Mouse (Mus musculus): ENCODE measurements around the gene Gm37240. TPM values are rescaled to one million over a fixed set of nuclear protein-coding genes. Genes with fewer than 3 reads are reported as not detected.

Gm37240 gene
- polyA plus RNA-seq, 1 experiment from 2014 or later = 0.93 TPM

DNA sequence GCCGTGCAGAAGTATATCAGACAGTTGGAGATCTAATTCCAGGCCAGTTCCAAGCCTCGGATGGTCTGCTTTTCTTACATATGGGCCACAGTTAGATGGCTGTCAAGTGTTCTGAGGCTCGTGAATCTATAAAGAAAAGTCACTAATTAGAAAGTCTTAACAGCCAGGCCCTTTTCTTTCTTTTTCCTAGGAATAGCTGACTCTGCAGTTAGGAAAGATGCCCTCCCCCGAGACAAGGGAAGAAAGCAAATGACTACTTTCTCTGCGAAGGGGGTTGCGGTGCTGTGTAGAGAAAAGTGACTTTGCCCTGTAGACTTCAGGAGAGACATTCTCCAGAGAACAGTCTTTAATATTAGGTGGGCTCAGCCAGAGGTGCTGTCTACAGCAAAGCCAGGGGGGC lies 399.9 kb downstream of the Gm37240 start:
- H3K4me2 ChIP-seq (ENCODE audit: low read length) = no peak overlapping the region
- no peaks in the 10 kb centered on the region for H3K27me3 ChIP-seq (replicated peaks; ENCODE audit: control insufficient read depth, insufficient read depth, low read length)
- H3K4me3 ChIP-seq (ENCODE audit: low read length) = no peak overlapping the region
- H3K36me3 ChIP-seq (ENCODE audit: control insufficient read depth, insufficient read depth, low read length) = no peaks in the 10 kb centered on the region
- no peak overlapping the region for H3K9ac ChIP-seq (ENCODE audit: low read depth, low read length)
- 74% methylated on average over 6 of the region's 6 CpGs for WGBS
- no peaks in the 10 kb centered on the region for H3K4me1 ChIP-seq (ENCODE audit: control insufficient read depth, insufficient read depth, low read depth, low read length)
- no peak for ATAC-seq
- no peak overlapping the region for H3K27ac ChIP-seq (ENCODE audit: low read depth, low read length)
- no peaks in the 10 kb centered on the region for H3K9me3 ChIP-seq (ENCODE audit: control insufficient read depth, low read length)

DNA sequence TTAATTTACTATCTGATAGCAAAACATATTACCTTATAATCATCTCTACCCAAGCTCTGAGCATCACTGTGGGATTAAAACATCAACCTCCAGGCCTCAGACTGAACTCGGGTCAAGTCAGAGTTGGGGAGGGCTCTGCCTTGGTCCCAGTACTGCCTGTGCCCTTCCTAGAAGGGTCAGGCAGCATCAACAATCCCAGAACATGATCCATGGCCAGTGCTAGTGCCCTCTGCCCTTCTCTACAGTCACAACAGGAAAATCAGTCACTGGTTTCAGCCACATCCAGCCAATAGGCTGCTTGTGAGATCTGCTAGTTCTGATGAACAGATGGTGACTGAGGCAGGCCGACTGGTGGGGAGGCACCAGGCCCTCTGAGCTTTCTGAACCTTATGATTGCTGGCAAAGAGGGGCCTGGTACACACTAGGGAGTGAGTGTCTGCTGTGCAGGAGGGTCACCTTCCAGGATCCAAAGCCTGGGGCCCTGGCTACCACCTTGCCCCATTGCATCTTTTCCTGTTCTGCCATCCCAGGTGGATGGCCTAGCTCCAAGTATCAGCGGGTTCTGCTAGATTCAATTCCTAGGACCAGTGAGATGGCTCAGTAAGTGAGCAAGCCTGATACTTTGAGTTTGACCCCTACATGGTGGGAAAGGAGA lies 401.7 kb downstream of the Gm37240 start:
- Histone ChIP-seq H3K4me3 (ENCODE audit: low read length) (no peak overlapping the region), H3K4me2 (ENCODE audit: low read length) (no peak overlapping the region), H3K27me3 (replicated peaks; ENCODE audit: control insufficient read depth, insufficient read depth, low read length) (no peaks in the 10 kb centered on the region), H3K9ac (ENCODE audit: low read depth, low read length) (no peak overlapping the region), H3K36me3 (ENCODE audit: control insufficient read depth, insufficient read depth, low read length) (no peaks in the 10 kb centered on the region), H3K9me3 (ENCODE audit: control insufficient read depth, low read length) (no peaks in the 10 kb centered on the region), H3K4me1 (ENCODE audit: control insufficient read depth, insufficient read depth, low read depth, low read length) (no peaks in the 10 kb centered on the region), H3K27ac (ENCODE audit: low read depth, low read length) (no peak overlapping the region)
- 0 out of 2 replicates have a peak, but pooled peaks have one; percentile 58 for ATAC-seq
- WGBS = 68% methylated on average over 3 of the region's 3 CpGs

DNA sequence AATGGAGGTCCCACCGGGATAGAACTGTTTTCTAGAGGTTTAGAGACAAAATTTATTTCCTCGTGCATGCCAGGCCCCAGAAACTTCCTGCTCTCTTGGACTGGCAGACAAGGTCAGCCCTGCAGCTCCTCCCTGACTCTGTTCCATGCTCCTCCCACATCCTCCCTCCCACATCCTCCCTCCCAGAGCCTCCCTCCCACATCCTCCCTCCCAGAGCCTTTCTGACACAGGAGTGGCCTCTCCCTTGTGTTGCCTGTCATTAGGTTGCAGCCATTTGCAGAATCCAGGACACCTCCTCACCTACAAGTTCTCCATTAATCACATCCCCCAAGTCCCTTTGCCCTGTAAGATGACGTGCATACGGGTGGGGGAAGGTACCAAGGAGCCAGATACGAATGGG lies 404.7 kb downstream of the Gm37240 start:
- Histone ChIP-seq H3K27me3 (replicated peaks; ENCODE audit: control insufficient read depth, insufficient read depth, low read length) (no peaks in the 10 kb centered on the region), H3K9me3 (ENCODE audit: control insufficient read depth, low read length) (no peaks in the 10 kb centered on the region), H3K4me3 (ENCODE audit: low read length) (no peak overlapping the region), H3K27ac (ENCODE audit: low read depth, low read length) (no peak overlapping the region), H3K36me3 (ENCODE audit: control insufficient read depth, insufficient read depth, low read length) (no peaks in the 10 kb centered on the region), H3K4me2 (ENCODE audit: low read length) (no peak overlapping the region), H3K4me1 (ENCODE audit: control insufficient read depth, insufficient read depth, low read depth, low read length) (no peaks in the 10 kb centered on the region), H3K9ac (ENCODE audit: low read depth, low read length) (no peak overlapping the region)
- 51% methylated on average over 5 of the region's 5 CpGs for WGBS
- ATAC-seq = no peak

DNA sequence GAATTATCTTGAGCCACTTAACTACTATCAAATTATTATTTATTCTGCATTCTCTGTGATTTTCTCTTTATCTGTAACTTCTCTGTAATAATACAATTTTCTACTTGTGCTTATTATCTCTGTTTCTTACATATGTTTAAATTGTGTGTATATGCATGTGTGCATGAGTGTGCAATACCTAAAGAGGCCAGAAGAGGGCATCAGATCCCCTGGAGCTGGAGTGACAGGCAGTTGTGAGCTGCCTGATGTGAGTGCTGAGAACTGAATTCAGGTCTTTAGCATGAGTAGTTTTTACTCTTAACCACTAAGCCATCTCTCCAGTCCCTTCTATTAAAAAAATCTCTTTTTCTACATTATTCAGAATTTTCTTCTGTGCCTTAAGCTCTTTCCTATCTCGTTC lies 406.7 kb downstream of the Gm37240 start:
- Histone ChIP-seq H3K4me1 (ENCODE audit: control insufficient read depth, insufficient read depth, low read depth, low read length) (no peaks in the 10 kb centered on the region), H3K36me3 (ENCODE audit: control insufficient read depth, insufficient read depth, low read length) (no peaks in the 10 kb centered on the region), H3K27me3 (replicated peaks; ENCODE audit: control insufficient read depth, insufficient read depth, low read length) (no peaks in the 10 kb centered on the region), H3K9me3 (ENCODE audit: control insufficient read depth, low read length) (no peaks in the 10 kb centered on the region), H3K27ac (ENCODE audit: low read depth, low read length) (no peak overlapping the region), H3K4me2 (ENCODE audit: low read length) (no peak overlapping the region), H3K4me3 (ENCODE audit: low read length) (no peak overlapping the region), H3K9ac (ENCODE audit: low read depth, low read length) (no peak overlapping the region)
- 90% methylated on average over 1 of the region's 1 CpGs for WGBS
- ATAC-seq = no peak

DNA sequence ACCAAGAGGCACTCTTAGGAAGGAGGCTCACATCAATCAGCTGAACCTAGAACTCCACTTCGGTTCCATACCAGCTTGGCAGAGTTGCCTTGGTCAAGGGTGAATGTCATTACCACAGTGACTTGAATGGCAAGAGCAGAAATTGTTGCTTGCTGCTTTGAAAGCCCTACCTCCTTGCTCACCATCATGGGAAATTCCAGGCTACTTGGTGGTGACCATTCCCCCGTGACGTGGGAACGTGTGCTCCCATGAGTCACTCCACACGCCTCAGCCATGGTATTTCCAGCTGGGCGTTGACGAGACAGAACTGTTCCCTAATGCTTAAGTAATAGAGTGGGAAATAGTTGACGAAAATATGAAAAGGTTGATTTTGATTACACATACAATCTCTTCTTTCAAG lies 408.6 kb downstream of the Gm37240 start:
- Histone ChIP-seq H3K9me3 (ENCODE audit: control insufficient read depth, low read length) (no peaks in the 10 kb centered on the region), H3K4me1 (ENCODE audit: control insufficient read depth, insufficient read depth, low read depth, low read length) (no peaks in the 10 kb centered on the region), H3K4me3 (ENCODE audit: low read length) (no peak overlapping the region), H3K27me3 (replicated peaks; ENCODE audit: control insufficient read depth, insufficient read depth, low read length) (no peaks in the 10 kb centered on the region), H3K36me3 (ENCODE audit: control insufficient read depth, insufficient read depth, low read length) (no peaks in the 10 kb centered on the region), H3K4me2 (ENCODE audit: low read length) (no peak overlapping the region), H3K27ac (ENCODE audit: low read depth, low read length) (no peak overlapping the region), H3K9ac (ENCODE audit: low read depth, low read length) (no peak overlapping the region)
- 93% methylated on average over 8 of the region's 8 CpGs for WGBS
- no peak for ATAC-seq

DNA sequence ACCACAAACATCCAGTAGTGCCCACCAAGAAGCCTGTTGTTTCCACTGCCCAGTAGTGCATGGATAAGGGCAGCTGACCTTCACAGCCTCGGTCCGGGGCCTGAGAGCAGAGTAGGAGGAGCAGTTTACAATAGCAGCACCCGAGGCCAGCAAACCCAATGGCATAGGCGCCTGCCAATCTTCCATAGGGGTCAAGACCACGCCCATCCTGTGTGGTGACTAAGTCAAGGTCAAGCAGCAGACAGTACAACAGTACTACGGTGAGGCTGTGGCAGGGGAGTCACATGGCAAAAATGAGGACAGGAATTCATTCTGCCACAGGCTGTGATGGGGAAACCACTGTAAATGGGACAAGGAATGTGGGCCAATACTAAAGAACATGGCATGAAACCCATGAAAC lies 417.6 kb downstream of the Gm37240 start:
- H3K4me3 ChIP-seq (ENCODE audit: low read length) = no peak overlapping the region
- no peaks in the 10 kb centered on the region for H3K27me3 ChIP-seq (replicated peaks; ENCODE audit: control insufficient read depth, insufficient read depth, low read length)
- ATAC-seq = no peak
- no peaks in the 10 kb centered on the region for H3K4me1 ChIP-seq (ENCODE audit: control insufficient read depth, insufficient read depth, low read depth, low read length)
- no peak overlapping the region for H3K9ac ChIP-seq (ENCODE audit: low read depth, low read length)
- WGBS = 66% methylated on average over 6 of the region's 6 CpGs
- H3K36me3 ChIP-seq (ENCODE audit: control insufficient read depth, insufficient read depth, low read length) = no peaks in the 10 kb centered on the region
- no peak overlapping the region for H3K27ac ChIP-seq (ENCODE audit: low read depth, low read length)
- H3K4me2 ChIP-seq (ENCODE audit: low read length) = no peak overlapping the region
- H3K9me3 ChIP-seq (ENCODE audit: control insufficient read depth, low read length) = no peaks in the 10 kb centered on the region

DNA sequence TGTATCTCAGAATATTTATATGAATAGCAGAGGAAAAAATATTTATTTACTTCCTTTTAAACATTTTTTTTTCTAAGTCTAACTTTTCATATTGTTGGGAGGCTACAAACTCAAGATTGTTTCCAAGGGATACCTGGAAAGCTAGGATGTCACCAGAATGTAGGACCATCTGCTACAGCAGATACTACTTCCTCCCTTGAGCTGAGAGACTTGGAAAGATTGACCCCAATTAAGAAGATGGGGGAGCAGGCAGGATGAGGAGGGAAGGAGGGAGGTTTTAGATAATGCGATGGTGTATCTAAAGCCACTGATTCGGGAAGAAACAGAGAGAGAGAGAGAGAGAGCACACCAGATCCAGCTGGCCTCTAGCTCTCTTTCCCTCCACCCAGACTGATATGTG lies 418.3 kb downstream of the Gm37240 start:
- Histone ChIP-seq H3K4me2 (ENCODE audit: low read length) (no peak overlapping the region), H3K9ac (ENCODE audit: low read depth, low read length) (no peak overlapping the region), H3K36me3 (ENCODE audit: control insufficient read depth, insufficient read depth, low read length) (no peaks in the 10 kb centered on the region), H3K4me1 (ENCODE audit: control insufficient read depth, insufficient read depth, low read depth, low read length) (no peaks in the 10 kb centered on the region), H3K27me3 (replicated peaks; ENCODE audit: control insufficient read depth, insufficient read depth, low read length) (no peaks in the 10 kb centered on the region), H3K4me3 (ENCODE audit: low read length) (no peak overlapping the region), H3K9me3 (ENCODE audit: control insufficient read depth, low read length) (no peaks in the 10 kb centered on the region), H3K27ac (ENCODE audit: low read depth, low read length) (no peak overlapping the region)
- no peak for ATAC-seq
- 74% methylated on average over 2 of the region's 2 CpGs for WGBS

DNA sequence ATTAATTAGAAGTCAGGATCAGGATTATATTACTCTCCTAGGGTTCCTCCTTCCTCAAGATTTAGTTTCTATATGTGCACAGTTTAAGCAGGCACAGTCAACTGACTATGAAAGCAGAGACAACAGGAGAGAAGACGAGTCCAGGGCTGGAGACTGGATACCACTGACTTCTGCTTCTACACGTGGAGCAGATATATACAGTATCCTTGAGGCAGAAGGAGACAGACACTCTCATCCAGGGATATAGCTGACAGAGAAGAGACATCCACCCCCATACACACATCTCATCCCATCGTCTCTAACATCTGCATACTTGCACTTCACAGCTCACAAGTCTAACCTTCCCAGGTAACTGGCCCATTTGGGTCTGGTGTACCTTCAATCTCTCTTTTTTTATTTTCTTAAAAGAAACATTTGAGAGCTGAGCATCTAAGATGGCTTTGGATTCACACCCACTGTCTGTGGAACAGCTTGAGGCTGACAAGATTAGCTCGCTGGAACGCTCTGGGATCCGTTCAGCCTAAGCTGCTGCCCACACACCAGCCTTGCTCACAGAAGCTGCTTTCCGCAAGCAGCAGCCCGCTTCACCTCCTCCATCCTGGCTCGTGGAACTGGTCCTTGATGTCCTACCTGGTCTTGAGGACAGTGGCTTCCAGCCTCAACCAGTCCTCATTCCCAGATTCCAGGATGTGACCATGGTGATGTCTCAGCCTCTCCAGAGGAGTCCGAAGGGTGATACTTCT lies 421.9 kb downstream of the Gm37240 start:
- ATAC-seq = no peak
- Histone ChIP-seq H3K4me1 (ENCODE audit: control insufficient read depth, insufficient read depth, low read depth, low read length) (no peaks in the 10 kb centered on the region), H3K27ac (ENCODE audit: low read depth, low read length) (no peak overlapping the region), H3K36me3 (ENCODE audit: control insufficient read depth, insufficient read depth, low read length) (no peaks in the 10 kb centered on the region), H3K27me3 (replicated peaks; ENCODE audit: control insufficient read depth, insufficient read depth, low read length) (no peaks in the 10 kb centered on the region), H3K4me3 (ENCODE audit: low read length) (no peak overlapping the region), H3K9ac (ENCODE audit: low read depth, low read length) (no peak overlapping the region), H3K4me2 (ENCODE audit: low read length) (no peak overlapping the region), H3K9me3 (ENCODE audit: control insufficient read depth, low read length) (no peaks in the 10 kb centered on the region)
- 85% methylated on average over 10 of the region's 10 CpGs for WGBS

DNA sequence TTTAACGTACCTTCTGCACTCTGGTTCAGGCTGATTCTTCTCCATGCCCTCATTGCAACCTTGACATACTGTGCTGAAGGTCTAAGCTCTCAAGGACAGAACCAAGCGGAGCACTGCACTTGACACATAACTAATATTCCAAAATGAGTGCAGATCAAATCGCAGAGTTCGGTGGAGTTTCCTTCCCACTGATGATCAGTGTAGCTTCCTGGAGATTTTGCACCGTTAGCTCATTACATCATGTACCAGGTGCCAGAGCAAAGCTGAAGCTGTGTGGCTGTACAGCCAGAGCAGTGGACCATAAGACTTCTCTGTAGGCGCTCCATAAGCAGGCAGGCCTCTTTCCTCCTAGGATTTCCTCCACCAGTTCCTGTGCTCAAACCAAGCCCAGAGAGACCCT lies 427.3 kb downstream of the Gm37240 start:
- no peak for ATAC-seq
- Histone ChIP-seq H3K4me2 (ENCODE audit: low read length) (no peak overlapping the region), H3K4me1 (ENCODE audit: control insufficient read depth, insufficient read depth, low read depth, low read length) (no peaks in the 10 kb centered on the region), H3K9ac (ENCODE audit: low read depth, low read length) (no peak overlapping the region), H3K9me3 (ENCODE audit: control insufficient read depth, low read length) (no peaks in the 10 kb centered on the region), H3K4me3 (ENCODE audit: low read length) (no peak overlapping the region), H3K36me3 (ENCODE audit: control insufficient read depth, insufficient read depth, low read length) (no peaks in the 10 kb centered on the region), H3K27me3 (replicated peaks; ENCODE audit: control insufficient read depth, insufficient read depth, low read length) (no peaks in the 10 kb centered on the region), H3K27ac (ENCODE audit: low read depth, low read length) (no peak overlapping the region)
- 90% methylated on average over 6 of the region's 6 CpGs for WGBS

All from hindbrain, embryonic 16.5 days (tissue).